Mouse (Mus musculus): ENCODE data around the gene Ptpn3. TPM values are rescaled to one million over a fixed set of nuclear protein-coding genes. Genes with fewer than 3 reads are reported as not detected.

Ptpn3 gene
- total and polyA plus RNA-seq, 3 experiments = 4.7 to 8.4 TPM; not detected in 1

DNA sequence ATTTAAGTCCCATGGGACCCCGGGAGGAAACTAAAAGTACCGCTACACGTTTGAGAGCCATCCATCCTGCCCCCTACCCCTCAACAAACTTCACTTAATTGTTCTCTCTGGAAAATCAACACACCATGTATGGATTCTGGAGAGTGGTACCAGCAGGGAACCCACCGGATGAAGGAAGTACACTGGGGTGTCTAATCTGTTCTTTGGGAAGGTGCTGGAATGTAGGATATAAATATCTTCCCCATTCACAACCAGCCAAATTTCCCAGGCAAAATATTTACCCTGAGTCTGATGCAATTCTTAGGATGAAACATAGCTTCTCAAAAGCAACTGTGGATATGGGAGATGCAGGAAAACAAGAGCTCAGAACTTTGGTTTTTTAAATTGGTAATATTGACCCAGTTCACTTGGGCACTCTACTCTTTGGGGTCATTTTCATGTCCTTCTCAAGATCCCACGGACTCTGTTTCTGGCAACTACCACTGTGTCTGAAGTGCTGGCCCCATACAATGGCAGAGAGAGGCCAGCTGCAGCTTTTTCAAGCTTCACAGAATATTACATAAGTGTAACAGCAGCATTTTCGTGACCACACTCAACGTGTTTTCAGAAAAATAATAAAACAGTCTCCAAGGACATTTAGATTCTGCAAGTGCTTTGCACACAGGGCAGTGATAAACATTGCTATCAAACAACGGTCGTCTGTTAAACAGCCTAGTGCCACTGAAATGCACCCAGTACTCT is 109.9 kb downstream of the Ptpn3 start:
- H3K27ac ChIP-seq (ENCODE audit: control insufficient read depth, low read depth, low read length) = no peak overlapping the region
- no peak for DNase-seq (ENCODE audit: low read depth, low spot score)
- no peak overlapping the region for H3K9ac ChIP-seq (ENCODE audit: control insufficient read depth, low read depth, low read length, poor library complexity, severe bottlenecking)
- H3K4me1 ChIP-seq (ENCODE audit: control insufficient read depth in 1 of 2, insufficient read depth in 2 of 2, low read length in 2 of 2) = no peaks in the 10 kb centered on the region
- TF ChIP-seq MEF2A (IDR thresholded peaks at IDR 0.05; ENCODE audit: extremely low read depth, insufficient replicate concordance, low read depth, low read length, poor library complexity, severe bottlenecking) (no peak), USF2 (IDR thresholded peaks at IDR 0.05; ENCODE audit: borderline replicate concordance in 1 of 2, insufficient read depth in 1 of 2, low read depth in 1 of 2, low read length in 2 of 2) (no peak), USF1 (IDR thresholded peaks at IDR 0.05; ENCODE audit: low read depth, low read length) (no peak), RAD21 (IDR thresholded peaks at IDR 0.05; ENCODE audit: low read depth, low read length) (no peak), TBP (IDR thresholded peaks at IDR 0.05; ENCODE audit: low read depth, low read length) (no peak), CTCF (IDR thresholded peaks at IDR 0.05 in 2 of 3, conservative IDR thresholded peaks at IDR 0.05 in 1 of 3; ENCODE audit: control insufficient read depth in 1 of 3, insufficient read depth in 1 of 3, low read depth in 2 of 3, low read length in 3 of 3, poor library complexity in 1 of 3, severe bottlenecking in 1 of 3) (no peak)
- H3K9me3 ChIP-seq (replicated peaks; ENCODE audit: insufficient read depth, low read length) = no peaks in the 10 kb centered on the region
- no peaks in the 10 kb centered on the region for H3K36me3 ChIP-seq (ENCODE audit: control insufficient read depth in 1 of 2, insufficient read depth in 2 of 2, low read length in 2 of 2)
- H3K27me3 ChIP-seq (ENCODE audit: control insufficient read depth in 1 of 2, insufficient read depth in 2 of 2, low read length in 2 of 2) = no peaks in the 10 kb centered on the region
- H3K4me3 ChIP-seq (ENCODE audit: control insufficient read depth in 1 of 2, insufficient read depth in 1 of 2, low read depth in 2 of 2, low read length in 2 of 2) = no peak overlapping the region
- no peaks in the 10 kb centered on the region for H3K79me2 ChIP-seq (ENCODE audit: control insufficient read depth, insufficient read depth, low read length, poor library complexity)

DNA sequence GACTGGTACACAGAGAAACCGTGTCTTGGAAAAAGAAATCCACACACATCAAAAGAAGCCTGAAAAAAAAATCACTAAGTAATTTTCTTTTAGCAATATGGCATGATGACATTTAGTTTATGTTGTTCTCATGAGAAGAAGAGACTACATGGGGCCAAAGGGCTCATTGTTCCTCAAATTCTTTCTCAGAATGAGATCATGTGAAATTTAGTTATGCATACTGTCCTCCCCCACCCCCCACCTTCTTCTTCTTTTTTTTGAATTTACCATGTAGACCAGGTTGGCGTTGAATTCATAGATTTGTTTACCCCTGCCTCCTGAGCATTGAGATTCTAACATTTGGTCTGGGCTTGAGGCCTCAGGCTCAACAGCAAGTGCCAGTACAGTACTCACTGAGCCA is 111.8 kb downstream of the Ptpn3 start:
- Histone ChIP-seq H3K27ac (ENCODE audit: control insufficient read depth, low read depth, low read length) (no peak overlapping the region), H3K4me1 (ENCODE audit: control insufficient read depth in 1 of 2, insufficient read depth in 2 of 2, low read length in 2 of 2) (no peaks in the 10 kb centered on the region), H3K79me2 (ENCODE audit: control insufficient read depth, insufficient read depth, low read length, poor library complexity) (no peaks in the 10 kb centered on the region), H3K4me3 (ENCODE audit: control insufficient read depth in 1 of 2, insufficient read depth in 1 of 2, low read depth in 2 of 2, low read length in 2 of 2) (no peak overlapping the region), H3K9me3 (replicated peaks; ENCODE audit: insufficient read depth, low read length) (no peaks in the 10 kb centered on the region), H3K27me3 (ENCODE audit: control insufficient read depth in 1 of 2, insufficient read depth in 2 of 2, low read length in 2 of 2) (no peaks in the 10 kb centered on the region), H3K36me3 (ENCODE audit: control insufficient read depth in 1 of 2, insufficient read depth in 2 of 2, low read length in 2 of 2) (no peaks in the 10 kb centered on the region), H3K9ac (ENCODE audit: control insufficient read depth, low read depth, low read length, poor library complexity, severe bottlenecking) (no peak overlapping the region)
- DNase-seq (ENCODE audit: low read depth, low spot score) = no peak
- TF ChIP-seq MAZ (IDR thresholded peaks at IDR 0.05; ENCODE audit: low read depth, low read length) (no peak), GATA1 (IDR thresholded peaks at IDR 0.05; ENCODE audit: low read depth, low read length) (no peak)

DNA sequence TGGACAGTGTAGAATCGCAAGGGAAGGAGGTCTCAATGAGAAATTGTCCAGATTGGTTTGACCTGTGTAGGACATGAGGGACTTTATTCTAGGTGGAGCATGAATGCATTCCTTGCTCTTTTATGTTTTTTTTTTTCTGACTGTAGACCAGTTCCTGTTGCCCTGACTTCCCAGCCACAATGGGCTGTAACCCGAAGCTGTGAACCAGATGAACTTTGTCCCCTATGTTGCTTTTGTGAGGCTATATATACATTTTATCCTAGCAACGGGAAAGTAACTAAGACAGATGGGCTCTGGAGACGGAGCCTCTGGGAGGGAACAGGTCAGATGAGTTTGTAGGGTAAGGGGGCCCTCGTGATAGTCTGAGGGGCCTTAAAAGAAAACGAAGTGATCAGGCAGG is 115.6 kb downstream of the Ptpn3 start:
- Histone ChIP-seq H3K9ac (ENCODE audit: control insufficient read depth, low read depth, low read length, poor library complexity, severe bottlenecking) (no peak overlapping the region), H3K9me3 (replicated peaks; ENCODE audit: insufficient read depth, low read length) (no peaks in the 10 kb centered on the region), H3K4me3 (ENCODE audit: control insufficient read depth in 1 of 2, insufficient read depth in 1 of 2, low read depth in 2 of 2, low read length in 2 of 2) (no peak overlapping the region), H3K27ac (ENCODE audit: control insufficient read depth, low read depth, low read length) (no peak overlapping the region), H3K79me2 (ENCODE audit: control insufficient read depth, insufficient read depth, low read length, poor library complexity) (no peaks in the 10 kb centered on the region), H3K36me3 (ENCODE audit: control insufficient read depth in 1 of 2, insufficient read depth in 2 of 2, low read length in 2 of 2) (no peaks in the 10 kb centered on the region), H3K27me3 (ENCODE audit: control insufficient read depth in 1 of 2, insufficient read depth in 2 of 2, low read length in 2 of 2) (no peaks in the 10 kb centered on the region; a peak in 1 of 4 replicates), H3K4me1 (ENCODE audit: control insufficient read depth in 1 of 2, insufficient read depth in 2 of 2, low read length in 2 of 2) (no peaks in the 10 kb centered on the region)
- no peak for DNase-seq (ENCODE audit: low read depth, low spot score)
- no peak for TF ChIP-seq ZNF384 (IDR thresholded peaks at IDR 0.05; ENCODE audit: low read depth, low read length)
- no peak for TF ChIP-seq BHLHE40 (IDR thresholded peaks at IDR 0.05; ENCODE audit: borderline replicate concordance, low read depth, low read length)
- TF ChIP-seq CHD1 (IDR thresholded peaks at IDR 0.05; ENCODE audit: low read depth, low read length) = no peak
- TF ChIP-seq GATA1 (IDR thresholded peaks at IDR 0.05; ENCODE audit: low read depth, low read length) = no peak
